Mouse (Mus musculus) testis, adult 2 months (tissue): ENCODE results near the gene Il6ra.

Source experiments
- CTCF ChIP-seq: fragments of 200-500 bp; IDR thresholded peaks from 2 replicates; pipeline ENCODE4 v1.5.1; 2012; ENCODE audit warnings: low read depth, mild to moderate bottlenecking, inconsistent platforms, low read length, moderate library complexity; ENCODE audit not compliant: control insufficient read depth, insufficient read depth, insufficient replicate concordance
- POLR2A ChIP-seq: fragments of 200-500 bp; IDR thresholded peaks from 2 replicates; pipeline ENCODE4 v1.6.1; 2012; ENCODE audit warnings: low read depth, mild to moderate bottlenecking, inconsistent platforms, low read length, moderate library complexity; ENCODE audit not compliant: control insufficient read depth

DNA sequence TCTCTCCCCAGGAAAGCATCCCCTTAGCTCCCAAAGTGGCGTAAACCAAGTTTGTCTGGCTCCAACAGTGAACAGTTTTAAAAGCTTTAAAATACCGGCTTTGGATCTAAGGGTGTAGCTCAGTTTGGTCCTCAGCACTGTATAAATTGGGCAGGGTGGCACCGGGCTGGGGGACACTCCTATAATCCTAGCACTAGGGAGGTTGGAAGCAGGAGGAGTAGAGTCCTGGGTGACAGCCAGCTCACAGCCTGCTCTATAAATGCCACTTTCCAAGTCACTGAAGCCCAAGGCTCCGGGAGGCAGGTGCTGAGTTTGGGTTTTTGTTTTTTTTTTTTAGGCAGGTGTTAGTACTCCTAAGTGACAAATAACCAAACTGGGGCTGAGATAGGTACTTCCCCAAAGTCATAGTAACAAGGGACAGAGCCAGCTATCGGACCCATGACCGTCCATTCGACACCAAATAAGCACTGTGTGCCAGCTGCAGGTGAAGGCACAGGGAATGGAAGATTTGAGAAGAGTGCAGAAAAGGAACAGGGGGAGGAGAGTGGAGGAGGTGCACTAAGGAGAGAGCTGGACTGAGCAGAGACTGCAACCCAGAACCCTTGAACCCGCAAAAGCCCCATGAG, 30.3 kb downstream of the Il6ra start:
- TF ChIP-seq CTCF (no peak), POLR2A (no peak)
